Mouse (Mus musculus) heart, postnatal 14 days (tissue): ENCODE measurements around the gene Egflam. TPM values are rescaled to one million over a fixed set of nuclear protein-coding genes. Genes with fewer than 3 reads are reported as not detected.

ENCODE experiments used
- DNase-seq, 2 experiments: peaks; one replicate each; pipeline ENCODE4 v3.0.0; 2021 to 2022
- intact Hi-C: fragments of 180-260 bp; cut with DNase I; formaldehyde crosslinking; loops from one replicate; pipeline ENCODE4 v1.15.1; 2025
- total RNA-seq, 2 experiments: library from RNA; stranded (reverse); gene quantifications; 2 replicates each; pipeline ENCODE4 v1.2.3; 2021

Gene Egflam
- total RNA-seq, 2 experiments from 2014 or later = 10.4 to 11.3 TPM

GRCm38 (mm10) chr15:7299892-7300291 is 98.3 kb downstream of the Egflam start:
- DNase-seq = no peak
- intact Hi-C loops = no loop called here

GRCm38 (mm10) chr15:7295199-7295598 is 103.0 kb downstream of the Egflam start:
- intact Hi-C loops = no loop called here
- no peak for DNase-seq

DNA sequence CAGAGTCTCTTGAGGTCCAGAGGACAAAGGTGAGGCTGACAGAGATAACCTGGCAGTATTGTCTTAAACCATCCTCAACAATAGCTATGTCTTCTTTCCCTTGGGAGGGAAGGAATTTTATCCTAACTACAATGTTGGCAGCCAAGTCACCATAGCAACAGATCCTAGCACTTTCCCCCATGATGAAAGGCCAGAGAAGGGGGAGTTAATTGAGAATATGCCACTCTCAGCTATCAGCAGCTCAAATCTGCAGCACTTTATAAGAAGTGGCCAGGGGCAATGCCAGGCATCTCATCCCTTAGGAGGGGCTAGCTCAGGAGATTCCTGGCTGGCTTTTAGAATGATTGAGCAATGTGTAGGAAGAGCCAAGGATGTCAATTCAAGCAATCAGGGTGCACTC is 105.3 kb downstream of the Egflam start:
- DNase-seq = no peak
- intact Hi-C loops = no loop called here

DNA sequence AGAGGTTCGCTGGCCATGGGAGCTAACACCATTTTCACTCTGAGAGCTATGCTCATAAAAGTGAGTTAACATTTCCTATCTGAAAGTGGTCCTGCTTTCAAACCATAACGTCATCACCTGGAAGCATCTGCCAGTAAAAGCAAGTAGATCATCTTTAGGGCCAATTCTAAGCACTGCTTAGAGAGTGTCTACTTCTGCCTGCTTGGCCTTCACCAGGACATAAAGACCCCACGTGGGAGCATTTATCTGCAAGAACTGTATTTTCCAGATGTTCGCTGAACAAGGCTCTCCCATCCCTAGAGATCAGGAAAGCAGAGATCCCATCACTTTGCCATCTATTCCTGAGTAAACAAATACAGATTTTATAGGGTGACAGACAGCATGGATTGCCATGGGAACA is 108.2 kb downstream of the Egflam start:
- intact Hi-C loops = no loop called here
- no peak for DNase-seq

- intact Hi-C loops = no loop called here
- peak; percentile 12 to 16 for DNase-seq
Measured at GRCm38 (mm10) chr15:7289516-7289915, 108.7 kb downstream of the Egflam start.

GRCm38 (mm10) chr15:7288841-7289424 is 109.3 kb downstream of the Egflam start:
- intact Hi-C loops = no loop called here
- no peak for DNase-seq

- intact Hi-C loops = no loop called here
Measured at GRCm38 (mm10) chr15:7287911-7288310, 110.3 kb downstream of the Egflam start.

GRCm38 (mm10) chr15:7281579-7281978 is 116.6 kb downstream of the Egflam start:
- no peak for DNase-seq
- intact Hi-C loops = no loop called here

More at GRCm38 (mm10) chr15:7287911-7288310, 110.3 kb downstream of the Egflam start:
- DNase-seq = no peak

GRCm38 (mm10) chr15:7263822-7264221 is 134.4 kb downstream of the Egflam start:
- intact Hi-C loops = loop anchor here (1.0 kb wide), 1 partner anchor 179 kb away; no protein-coding TSS in a partner anchor
- peak; percentile 83 to 88 for DNase-seq

- no peak for DNase-seq
- intact Hi-C loops = no loop called here
Measured at GRCm38 (mm10) chr15:7263339-7263738, 134.9 kb downstream of the Egflam start.

DNA sequence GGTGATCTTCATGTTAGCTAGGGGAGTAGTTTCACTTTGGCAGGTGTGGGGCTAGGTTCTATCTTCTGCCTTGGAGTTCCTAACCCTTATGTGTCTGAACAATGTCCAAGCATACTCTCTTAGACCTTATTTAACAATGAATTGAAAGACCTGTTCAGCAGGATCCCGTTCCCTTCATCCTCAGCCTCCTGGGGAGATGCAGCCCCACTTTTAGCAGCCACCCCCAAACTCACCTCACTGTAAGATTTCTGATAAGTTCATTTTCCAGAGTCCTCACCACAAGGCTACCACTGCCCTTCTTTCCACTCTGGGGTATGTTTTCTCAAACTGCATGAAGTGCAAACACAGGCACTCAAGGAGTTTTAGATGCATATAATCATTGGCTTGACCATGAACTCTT is 136.8 kb downstream of the Egflam start:
- no peak for DNase-seq
- intact Hi-C loops = no loop called here

GRCm38 (mm10) chr15:7256577-7256976 is 141.6 kb downstream of the Egflam start:
- DNase-seq = no peak

DNA sequence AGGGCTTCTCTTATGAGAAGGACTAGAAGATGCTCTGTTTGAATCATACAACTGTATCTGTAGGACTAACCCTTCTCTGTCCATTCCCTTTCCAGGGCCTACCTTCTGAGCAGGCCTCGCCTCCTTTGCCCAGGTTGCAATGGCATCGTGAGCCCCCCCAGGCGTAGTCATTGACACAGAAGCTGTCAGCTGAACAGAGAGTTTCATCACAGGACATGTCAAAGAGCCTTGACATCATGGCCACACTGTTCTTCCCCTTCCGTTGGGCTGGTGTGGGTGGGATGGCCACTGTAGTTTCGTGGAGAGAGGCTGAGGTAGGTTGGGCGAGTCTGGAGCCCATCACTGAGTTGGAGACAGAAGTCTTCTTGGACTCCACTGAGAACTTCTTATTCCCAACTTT is 144.9 kb downstream of the Egflam start:
- intact Hi-C loops = no loop called here
- no peak for DNase-seq

More at GRCm38 (mm10) chr15:7256577-7256976, 141.6 kb downstream of the Egflam start:
- intact Hi-C loops = no loop called here

GRCm38 (mm10) chr15:7252106-7252636 is 146.0 kb downstream of the Egflam start:
- intact Hi-C loops = no loop called here

GRCm38 (mm10) chr15:7251042-7251441 is 147.2 kb downstream of the Egflam start:
- intact Hi-C loops = no loop called here
- no peak for DNase-seq

More at GRCm38 (mm10) chr15:7252106-7252636, 146.0 kb downstream of the Egflam start:
- DNase-seq = no peak

DNA sequence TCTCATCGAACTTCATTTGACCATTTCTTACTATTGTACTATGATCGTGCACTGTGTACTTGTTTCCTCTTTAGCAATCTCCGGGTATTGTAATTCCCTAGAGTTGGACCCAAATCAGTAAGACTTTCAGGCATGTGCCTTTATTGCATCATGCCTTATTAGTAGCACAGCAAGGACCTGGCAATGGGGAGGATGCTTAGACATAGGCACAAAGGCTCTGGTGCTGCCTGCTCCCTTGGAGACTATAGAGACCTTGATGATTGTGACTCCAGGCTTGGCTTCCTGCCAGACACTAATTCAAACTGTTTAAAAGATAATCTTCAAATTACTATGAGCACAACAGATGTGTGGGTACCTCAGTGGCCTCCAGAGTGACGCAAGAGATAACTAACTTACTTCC is 149.0 kb downstream of the Egflam start:
- intact Hi-C loops = no loop called here
- DNase-seq = no peak

- intact Hi-C loops = no loop called here
- DNase-seq = no peak
Measured at GRCm38 (mm10) chr15:7247321-7247720, 150.9 kb downstream of the Egflam start.

DNA sequence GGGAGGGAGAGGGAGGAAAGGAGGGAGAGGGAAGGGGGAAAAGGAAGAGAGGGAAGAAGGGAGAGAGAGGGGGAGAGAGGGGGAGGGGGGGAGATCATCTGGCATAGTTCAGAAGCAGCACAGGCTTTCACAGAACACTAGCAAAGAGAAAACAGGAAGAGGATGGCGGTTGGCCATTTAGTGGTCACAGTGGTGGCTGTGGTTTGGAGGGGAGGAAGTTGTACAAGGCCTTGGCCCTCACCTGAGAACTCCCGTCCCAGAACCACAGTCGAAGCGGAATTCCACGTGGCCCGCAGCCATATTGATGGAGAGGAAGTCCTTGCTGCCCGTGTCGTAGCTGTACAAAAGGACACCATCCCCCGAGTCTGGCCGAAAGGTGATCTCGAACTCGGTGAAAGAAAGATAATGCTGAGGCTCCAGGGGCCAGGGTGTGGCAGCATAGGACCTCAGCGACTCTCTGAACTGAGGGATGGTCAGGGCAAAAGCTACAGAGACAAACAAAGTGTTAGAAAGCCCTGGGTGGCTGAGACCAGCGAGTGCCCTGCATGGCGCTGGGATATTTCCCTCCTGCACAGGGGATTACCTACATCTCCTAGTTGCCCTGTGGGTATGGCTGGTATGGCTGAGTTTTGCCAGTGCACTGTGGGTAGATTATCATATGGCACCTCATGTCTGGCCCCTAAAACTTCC is 155.9 kb downstream of the Egflam start:
- DNase-seq = no peak
- intact Hi-C loops = no loop called here

GRCm38 (mm10) chr15:7240950-7241349 is 157.2 kb downstream of the Egflam start:
- intact Hi-C loops = no loop called here
- DNase-seq = no peak

DNA sequence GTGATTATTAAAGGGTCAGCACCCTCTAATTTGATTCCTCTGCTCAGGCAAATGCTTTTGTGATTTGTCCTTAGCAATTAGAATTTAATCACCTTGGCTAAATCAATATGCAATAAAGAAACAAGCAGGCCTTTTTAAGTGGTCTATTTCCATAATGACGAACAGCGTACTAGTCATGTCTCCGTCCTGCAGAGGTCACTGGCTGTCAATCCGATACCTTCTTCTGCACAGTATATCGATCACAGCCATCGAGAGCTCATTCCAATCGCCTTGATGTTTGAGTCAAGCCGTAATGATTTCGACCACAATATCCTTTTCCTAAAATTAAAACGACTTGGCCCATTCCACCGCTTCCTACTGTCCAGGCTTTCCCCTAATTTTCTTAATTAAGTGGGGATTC is 158.3 kb downstream of the Egflam start:
- intact Hi-C loops = no loop called here
- no peak for DNase-seq

GRCm38 (mm10) chr15:7233393-7234090 is 164.7 kb downstream of the Egflam start:
- intact Hi-C loops = no loop called here
- DNase-seq = no peak
